Mouse (Mus musculus): ENCODE measurements around the gene Ash1l.
A peak's percentile ranks its signal among the peaks of the same experiment; 100 is the strongest.

Ash1l gene

DNA sequence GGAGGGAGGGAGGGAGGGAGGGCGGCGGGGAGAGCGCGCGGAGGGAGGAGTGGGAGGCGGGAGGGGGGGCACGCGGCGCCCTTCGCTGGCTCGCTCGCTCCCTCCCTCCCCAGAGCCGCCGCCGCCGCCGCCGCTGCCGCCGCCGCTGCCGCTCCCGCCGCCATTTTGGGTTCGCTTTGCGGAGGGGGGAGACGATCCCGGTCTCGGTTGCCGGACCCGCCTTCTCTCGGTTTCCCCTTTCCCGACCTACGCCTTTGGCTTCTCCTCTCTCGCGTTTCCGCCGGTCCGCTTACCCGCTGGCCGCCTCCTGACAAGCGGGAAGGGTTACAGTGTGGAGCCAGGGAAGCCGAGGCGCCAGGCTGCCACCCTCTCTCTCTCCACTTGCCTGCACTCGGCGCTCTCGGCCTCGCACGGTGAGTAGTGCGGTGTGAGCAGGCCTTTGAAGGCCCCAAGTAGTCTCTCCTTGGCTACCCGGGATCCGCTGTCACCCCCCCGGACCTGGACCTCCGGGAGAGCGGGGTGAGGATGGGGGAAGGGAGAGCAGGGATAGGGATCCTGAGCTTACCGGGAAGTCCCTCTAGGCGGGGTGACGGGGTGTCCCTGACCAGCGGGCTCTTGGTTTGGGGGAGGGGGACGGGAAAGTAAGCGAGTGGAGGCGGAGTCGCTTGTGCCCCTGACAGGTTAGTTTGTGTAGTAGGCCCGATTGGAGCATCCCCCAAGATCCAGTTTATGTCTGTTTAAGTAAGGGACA, at the start of gene Ash1l, which contains the start of gene Dap3:
Gene Ash1l (plus strand): TSS at position 47 of the 751 bp plus-strand sequence.
Gene Dap3 (minus strand): TSS at position 606 of the 751 bp plus-strand sequence.
- DNase-seq (ENCODE audit: low read depth, low spot score): peak; percentile 60

DNA sequence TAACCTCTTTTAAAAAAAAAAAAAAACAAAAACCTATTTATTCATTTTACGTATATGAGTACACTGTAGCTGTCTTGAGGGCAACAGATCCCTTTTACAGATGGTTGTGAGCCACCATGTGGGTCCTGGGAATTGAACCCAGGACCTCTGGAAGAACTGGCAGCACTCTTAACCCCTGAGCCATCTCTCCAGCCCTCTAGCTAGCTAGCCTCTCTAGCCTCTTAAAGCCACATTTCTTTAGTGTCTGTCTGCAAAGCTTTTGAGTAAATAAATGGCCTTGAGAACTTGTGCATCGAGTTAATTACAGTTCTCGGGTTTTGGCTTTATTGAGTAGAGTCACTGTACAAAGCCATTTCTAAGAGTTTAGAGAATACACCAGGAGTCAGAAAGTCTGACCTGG, 45.6 kb upstream of the Ash1l start:
- no peak for DNase-seq (ENCODE audit: low read depth, low spot score)

DNA sequence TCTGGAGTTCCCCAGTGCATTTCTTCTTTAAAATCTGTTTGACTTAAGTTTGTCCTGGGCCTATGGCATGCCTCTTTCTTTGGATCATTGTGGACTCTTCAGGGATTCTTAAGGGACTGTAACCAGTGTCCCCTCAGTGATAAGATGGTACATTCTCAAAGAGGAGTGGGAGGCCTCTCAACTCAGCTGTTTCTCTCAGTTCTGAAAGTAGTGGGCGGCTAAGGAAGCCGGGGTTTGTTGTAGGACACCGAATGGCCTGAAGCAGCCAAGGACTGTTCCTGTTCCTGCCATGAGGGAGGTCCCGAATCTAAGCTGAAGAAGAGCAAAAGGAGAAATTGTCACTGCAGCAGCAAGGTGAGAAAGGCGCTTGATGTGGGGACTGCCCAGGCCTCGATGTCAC, 45.2 kb upstream of the Ash1l start:
- no peak for DNase-seq (ENCODE audit: low read depth, low spot score)

DNA sequence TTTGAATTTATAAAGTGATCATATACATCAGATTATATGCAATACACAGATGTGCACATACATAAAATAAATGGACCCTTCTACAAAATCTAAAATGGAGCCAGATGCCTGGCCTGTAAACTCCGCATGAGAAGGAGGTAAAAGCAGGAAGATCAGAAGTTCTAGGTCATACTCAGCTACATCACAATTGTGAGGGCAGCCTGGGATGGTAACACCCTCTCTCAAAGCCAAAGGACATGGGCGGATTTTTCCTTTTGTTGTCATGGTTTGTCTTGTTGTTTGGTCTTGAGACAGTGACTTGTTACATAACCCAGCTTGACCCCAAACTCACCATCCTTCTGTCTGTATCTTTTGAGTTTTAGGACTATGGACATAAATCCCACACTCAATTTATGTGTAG, 44.7 kb upstream of the Ash1l start:
- DNase-seq (ENCODE audit: low read depth, low spot score): no peak

DNA sequence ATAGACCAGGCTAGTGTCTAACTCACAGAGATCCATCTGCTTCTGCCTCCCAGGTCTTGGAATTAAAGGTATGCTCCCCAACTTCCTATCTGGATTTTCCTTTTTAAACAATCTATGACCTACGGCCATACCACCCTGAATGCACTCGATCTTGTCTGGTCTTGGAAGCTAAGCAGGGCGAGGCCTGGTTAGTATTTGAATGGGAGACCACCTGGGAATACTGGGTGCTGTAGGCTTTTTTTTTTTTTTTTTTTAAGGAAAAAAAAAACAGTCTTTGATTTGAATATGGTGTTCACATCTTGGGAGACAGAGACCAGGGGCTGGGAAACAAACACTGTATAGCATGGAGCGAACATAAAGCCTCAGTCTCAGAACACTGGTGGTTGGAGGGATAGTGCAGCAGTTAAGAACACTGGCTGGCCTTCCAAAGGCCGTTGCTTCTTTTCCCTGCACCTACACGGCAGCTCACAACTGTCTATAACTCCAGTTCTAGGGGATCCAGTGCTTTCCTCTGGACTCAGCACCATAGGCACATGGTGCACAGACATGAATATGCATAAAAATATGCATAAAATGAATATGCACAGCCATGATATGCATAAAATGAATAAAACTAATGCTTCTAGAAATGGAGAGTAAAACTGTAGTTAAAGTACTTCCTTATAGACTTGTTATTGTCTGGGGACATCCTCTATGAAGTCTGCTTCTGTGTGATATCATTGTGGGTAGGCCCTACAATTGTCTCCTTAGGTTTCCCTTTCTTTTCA, 43.8 kb upstream of the Ash1l start:
- no peak for DNase-seq (ENCODE audit: low read depth, low spot score)

DNA sequence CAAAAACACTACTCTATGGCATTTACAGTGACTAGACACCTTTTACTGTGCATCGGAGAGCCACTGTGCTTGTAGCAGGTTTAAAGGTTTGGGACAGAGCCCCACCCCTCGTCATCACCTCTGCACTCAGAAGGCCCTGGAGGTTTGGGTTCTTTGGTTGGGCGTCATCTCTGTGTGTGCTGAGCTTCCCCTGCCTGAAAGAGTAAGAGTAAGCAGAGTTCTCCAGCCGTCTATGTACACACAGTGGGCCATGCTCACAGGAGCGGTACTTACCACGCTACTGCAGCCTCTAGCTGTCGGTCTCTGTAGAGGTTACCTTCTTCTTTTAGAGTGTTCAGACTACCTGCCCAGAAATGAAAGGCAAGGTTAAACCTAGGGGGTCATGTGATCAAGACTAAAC, 37.8 kb upstream of the Ash1l start:
- DNase-seq (ENCODE audit: low read depth, low spot score): no peak

DNA sequence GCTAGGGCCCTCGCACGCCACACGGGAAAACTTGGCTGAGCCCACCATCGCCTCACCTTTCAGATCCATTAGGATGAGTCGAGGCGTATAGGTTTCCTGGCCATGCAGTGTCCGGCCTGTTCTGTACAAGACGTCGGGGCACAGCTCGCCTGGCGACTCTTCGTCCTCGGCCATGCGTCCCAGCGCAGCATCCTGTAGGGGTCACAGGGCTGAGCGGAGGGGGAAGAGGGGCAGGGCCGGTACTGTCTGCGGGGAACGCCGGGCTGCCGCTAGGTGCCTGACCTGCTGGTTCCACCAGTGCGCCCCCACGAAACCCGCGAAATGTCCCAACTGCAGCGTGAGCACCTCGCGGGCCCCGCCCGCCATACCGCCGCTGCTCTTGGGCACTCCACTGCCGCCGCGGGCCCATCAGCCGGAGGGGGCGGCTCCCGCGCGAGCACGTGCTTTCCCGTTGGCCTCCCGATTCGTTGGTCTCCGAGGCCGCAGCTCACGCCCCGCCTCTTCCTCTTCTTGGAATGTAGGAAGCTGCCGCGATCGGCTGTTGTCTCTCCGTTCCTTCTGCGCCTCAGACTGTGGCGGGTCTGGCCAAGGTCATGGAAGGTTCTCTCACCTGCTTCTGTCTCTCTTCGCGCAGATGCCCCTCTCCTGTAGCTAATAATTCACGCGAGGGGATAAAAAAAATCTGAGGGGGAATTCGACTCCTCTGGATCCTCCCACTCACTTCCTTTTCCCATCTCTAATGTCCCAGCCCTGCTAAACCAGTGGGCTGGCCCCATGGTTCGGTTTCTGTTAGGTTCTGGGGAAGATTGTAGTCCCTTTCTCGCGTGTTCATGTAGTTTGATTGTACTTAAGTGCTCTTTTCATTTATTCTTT, 36.7 kb upstream of the Ash1l start, which contains the start of gene Msto1:
Gene Msto1 (minus strand): TSS at position 489 of the 873 bp plus-strand sequence.
- DNase-seq (ENCODE audit: low read depth, low spot score): peak; percentile 81

DNA sequence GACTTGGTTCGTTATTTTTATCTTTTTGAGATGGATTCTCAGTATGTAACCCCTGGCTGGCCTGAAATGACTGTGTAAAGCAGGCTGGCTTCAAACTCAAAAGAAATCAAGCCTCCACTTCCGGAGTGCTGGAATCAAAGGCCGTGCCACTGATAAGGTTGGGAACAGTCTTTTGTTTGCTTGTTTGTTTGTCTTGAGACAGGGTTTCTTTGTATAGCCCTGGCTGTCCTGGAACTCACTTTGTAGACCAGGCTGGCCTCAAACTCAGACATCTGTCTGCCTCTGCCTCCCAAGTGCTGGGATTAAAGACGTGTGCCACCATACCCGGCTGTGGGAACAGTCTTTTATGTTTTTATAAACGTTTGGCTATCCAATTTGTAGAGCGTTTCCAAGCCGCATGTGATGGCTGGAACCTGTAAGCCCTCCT, 36.0 kb upstream of the Ash1l start:
- DNase-seq (ENCODE audit: low read depth, low spot score): no peak

DNA sequence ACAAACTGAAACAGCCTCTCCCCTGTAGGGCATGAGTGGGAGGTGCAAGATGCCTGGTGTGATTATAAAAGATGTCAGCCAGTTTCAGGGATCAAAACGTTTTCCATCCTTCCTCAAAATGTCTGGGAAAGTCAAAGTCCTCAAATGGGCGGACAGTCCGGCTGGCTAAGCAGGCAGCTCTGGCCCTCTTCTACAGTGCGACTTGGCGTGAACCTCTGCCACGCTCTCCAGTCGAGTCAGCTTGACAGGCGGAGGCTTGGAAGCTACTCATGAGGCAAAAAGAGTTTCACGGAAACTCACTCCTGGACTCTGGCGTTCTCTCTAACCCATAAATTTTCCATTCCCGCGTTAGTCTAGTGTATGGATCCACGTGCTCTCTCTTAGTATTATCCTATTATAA, 31.4 kb upstream of the Ash1l start:
- no peak for DNase-seq (ENCODE audit: low read depth, low spot score)

DNA sequence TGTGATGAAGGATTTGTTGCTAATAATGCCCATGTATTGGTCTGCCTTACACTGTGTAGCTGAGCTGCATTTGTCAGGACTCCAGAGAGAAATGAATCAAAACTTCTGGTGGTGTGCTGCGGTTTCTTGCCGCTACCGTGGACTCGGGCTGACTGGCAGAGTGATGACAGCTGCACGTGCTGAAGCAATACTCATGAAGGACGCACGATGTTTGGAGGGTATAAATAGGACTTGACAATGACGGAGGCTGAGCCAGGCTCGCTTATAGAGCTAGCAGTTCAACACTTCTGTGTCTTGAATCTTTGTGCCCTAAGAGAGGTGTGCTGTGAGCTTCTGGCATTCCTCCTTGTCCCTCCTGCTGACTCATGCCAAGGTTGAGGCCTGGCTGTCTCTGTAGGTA, 29.0 kb upstream of the Ash1l start:
- DNase-seq (ENCODE audit: low read depth, low spot score): no peak

DNA sequence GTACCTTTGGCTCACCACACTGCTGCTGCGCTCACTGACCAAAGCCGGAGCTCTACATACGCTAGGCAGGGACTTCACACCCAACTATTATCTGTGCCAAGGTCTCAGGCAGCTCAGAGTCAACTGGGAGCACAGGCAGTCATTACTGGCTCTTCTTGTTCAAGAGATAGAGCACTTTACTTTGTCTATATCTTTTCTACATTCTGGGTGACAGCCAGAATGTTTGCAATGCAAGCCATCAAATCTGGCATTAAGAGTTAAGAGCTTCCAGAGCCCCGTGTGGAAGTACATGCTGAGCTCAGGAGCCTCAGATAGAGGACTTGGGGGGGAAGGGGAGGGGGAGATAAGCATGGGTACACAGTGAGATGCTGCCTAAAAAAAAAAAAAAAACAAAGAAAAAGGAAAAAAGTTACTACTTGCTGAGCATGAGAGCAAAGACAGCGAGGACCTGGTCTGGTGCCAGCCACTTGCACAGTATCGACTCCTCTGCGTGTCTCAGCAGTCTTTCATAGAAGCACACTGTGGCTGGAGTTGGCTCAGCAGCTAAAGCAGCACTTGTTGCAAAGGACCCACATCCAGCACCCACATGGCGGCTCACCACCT, 26.3 kb upstream of the Ash1l start:
- no peak for DNase-seq (ENCODE audit: low read depth, low spot score)

DNA sequence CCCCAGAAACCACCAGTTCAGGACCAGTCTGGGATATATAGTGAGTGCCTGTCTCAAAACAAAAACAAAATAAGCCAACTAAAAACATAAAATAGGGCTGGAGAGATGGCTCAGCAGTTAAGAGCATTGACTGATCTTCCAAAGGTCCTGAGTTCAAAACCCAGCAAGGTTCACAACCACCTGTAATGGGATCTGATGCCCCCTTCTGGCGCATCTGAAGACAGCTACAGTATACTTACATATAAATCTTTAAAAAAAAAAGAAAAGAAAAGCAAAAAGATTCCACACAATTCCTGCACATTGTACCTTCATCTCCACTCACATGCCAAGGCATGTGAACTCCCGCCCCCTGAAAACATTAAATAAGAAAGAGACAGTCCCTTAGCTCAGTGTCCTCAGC, 24.8 kb upstream of the Ash1l start:
- no peak for DNase-seq (ENCODE audit: low read depth, low spot score)

DNA sequence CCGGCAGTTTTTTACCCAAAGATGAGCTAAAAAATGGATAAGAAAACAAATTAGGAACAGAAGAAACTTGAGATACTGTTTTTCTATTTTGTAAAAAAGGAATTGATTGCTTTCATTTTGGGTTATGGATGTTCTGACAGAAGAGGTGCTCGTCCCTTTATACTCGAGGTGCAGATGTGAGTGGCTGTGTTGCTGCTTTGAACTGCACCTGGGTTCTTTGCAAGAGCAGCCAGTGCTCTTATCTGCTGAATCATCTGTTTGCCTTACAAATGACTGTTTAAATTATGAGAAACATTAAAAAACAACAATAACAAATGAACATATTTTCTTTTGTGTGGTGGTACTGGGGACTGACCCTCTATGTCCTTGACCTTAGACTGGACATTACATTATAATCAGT, 20.9 kb upstream of the Ash1l start:
- no peak for DNase-seq (ENCODE audit: low read depth, low spot score)

DNA sequence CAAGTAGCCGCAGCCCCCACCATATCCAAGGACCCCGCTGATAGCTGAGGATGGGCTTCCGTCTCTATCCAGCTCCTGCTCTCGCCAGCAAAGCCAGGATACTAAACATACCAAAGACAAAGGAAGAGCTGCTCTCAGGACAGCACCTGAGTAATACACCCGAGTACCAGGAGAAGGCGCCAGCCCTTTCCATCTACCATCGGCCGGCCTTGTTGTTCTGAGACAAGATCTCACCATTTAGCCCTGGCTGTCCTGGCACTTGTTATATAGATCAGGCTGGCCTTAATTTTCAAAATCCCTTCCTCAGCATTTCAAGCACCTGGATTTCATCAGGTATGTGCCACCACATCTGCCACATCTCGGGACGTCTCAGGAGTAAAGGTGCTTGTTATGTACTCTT, 11.4 kb upstream of the Ash1l start:
- no peak for DNase-seq (ENCODE audit: low read depth, low spot score)

DNA sequence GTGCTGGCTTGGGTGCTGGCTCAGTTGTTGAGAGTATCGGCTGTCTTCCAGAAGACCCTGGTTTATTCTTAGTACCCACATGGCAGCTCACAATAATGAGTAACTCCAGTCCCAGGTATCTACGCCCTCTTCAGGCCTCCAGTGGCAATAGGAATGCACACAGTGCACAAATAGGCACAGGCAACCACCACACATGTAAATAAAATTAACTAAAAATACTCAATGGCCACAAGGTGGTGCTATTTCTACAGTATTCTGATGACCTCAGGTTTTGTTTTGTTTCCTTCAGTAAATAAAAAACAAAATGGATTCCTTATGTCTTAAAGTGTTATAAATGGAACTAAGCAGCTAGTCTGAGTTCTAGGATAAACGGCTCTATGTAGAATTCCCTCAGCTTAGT, 10.7 kb upstream of the Ash1l start:
- peak; percentile 14 for DNase-seq (ENCODE audit: low read depth, low spot score)

DNA sequence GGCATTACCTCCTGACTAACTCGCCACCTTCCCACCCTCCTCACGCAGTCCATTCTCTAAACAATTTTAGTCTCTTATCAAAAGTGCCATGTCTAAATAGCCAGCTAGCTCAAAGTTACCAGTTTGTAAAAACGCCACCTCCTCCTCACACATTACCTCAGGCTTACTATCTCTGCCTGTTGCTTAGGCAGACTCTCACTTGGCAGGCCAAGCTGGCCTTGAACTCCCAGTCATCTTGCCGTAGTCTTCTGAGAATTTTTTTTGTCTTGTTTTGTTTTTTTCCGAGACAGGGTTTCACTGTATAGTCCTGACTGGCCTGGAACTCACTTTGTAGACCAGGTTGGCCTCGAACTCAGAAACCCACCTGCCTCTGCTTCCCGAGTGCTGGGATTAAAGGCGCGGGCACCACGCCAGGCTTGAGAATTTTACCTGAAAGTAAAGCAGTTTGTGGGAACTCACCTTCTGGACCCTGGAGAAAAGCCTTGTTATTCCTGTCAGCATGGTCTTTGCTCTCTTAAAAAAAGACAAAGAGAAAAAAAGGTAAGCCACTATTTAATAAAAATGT, 8.0 kb upstream of the Ash1l start:
- DNase-seq (ENCODE audit: low read depth, low spot score): no peak

DNA sequence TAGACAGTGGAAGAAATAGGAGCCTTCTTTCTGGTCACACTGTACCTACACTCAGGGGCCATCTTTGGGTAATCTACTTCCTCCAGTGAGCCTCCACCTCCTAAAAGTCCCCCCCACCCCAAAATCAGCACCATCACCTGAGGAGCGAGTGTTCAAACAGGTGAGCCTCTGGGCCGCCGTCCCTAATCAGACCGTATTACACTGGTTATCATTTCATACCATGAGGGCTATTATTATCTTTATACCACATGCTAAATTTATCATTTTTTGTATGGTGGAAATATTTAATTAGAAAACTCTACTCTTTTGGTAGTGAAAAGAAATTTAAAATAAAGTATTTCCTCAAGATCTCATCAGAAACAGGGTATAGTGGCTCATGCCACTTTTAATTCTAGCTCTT, 6.3 kb upstream of the Ash1l start:
- DNase-seq (ENCODE audit: low read depth, low spot score): no peak

DNA sequence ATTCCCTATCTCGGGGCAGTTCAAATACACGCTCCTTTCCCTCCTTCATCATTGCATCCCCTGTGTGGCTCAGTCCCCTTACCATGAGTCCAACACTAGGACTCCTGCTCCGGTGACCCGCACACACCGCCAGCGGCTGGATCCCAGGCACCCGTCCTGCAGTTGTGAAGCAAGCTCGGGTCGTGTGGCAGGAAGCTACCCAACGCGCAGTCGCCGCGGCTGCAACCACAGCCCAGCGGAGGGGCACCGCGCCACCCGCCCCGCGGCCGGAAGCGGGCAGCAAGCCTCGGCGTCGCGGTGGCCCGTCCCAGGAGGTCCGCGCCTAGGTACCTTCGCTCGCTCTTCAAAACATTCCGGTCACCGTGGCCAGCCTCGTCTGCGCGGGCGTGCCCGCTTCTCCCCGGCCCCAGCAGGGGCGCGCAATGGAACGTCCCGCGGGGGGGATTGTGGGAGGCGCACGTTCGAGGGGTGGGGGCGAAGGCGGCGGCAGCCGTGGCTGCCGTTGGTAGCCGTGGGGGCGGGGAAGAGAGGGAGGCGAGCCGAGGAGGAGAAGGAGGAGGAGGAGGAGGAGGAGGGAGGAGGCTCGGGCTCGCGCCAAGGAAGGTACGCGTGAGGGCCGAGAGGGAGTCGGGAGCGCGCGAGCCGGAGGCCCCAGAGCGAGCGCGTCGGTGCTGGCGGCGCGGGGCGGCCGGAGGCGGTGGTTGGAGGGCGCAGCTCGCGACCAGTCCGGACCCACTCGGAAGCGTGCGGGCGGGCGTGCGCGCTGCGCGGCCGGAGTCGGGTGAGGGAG, 441 bp upstream of the Ash1l start:
- DNase-seq (ENCODE audit: low read depth, low spot score): peak; percentile 87

DNA sequence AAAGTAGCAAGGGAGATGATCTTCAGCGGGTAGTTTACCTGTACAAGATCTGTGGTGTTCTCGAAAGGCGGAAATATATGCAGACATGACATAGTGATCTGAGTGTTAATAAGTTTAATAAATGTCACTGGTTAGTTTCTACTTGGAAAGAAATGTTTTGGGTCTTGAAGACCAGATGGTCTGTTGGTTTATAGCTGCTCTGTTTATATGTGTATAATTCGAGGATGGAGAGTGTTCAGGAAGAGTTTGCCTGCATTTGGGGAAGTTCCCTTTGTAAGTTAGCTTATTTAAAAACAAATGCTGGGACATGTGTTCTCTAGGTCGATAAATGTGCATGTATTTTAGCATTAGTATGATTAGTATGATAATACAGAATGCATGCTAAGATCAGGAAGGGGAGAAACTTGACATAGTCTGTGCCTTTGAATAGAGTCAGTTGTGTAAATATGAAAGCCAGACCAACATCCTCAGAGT, 942 bp downstream of the Ash1l start:
- DNase-seq (ENCODE audit: low read depth, low spot score): no peak

DNA sequence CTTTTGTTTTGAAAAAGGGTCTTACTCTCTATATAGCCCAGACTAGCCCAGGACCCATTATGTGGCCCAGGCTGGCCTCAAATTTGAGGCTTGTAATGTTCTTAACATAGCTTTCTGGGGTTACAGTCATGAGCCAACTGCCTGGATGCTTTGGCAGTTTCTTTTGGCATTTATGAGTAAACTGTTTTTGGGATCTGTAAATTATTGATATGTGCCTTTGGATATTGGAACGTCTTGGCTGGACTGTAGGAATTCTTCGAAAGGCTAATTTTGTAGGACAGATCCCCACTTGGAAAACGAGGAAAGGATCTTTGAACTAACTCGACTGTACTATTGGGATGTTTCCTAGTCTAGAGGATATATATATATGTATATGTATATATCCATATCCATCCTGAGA, 2.8 kb downstream of the Ash1l start:
- no peak for DNase-seq (ENCODE audit: low read depth, low spot score)
